Mouse (Mus musculus): ENCODE measurements around the gene Kcne4. TPM values are rescaled to one million over a fixed set of nuclear protein-coding genes. Genes with fewer than 3 reads are reported as not detected.

Kcne4 gene
- polyA plus RNA-seq, 1 experiment from 2014 or later, result 0.44 TPM

- Histone ChIP-seq H3K9ac (ENCODE audit: low read depth, low read length) (no peak overlapping the region), H3K4me3 (ENCODE audit: low read depth, low read length) (no peak overlapping the region), H3K9me3 (ENCODE audit: control insufficient read depth, low read length) (no peaks in the 10 kb centered on the region), H3K27me3 (replicated peaks; ENCODE audit: control insufficient read depth, insufficient read depth, low read length) (no peaks in the 10 kb centered on the region), H3K36me3 (ENCODE audit: control insufficient read depth, insufficient read depth, low read length) (no peaks in the 10 kb centered on the region), H3K27ac (ENCODE audit: low read depth, low read length) (no peak overlapping the region), H3K4me1 (replicated peaks; ENCODE audit: control insufficient read depth, insufficient read depth, low read length) (no peaks in the 10 kb centered on the region), H3K4me2 (no peak overlapping the region)
- DNase-seq (ENCODE audit: low spot score) (no peak), ATAC-seq (replicated peaks; ENCODE audit: low FRiP score) (no peak)
- WGBS, result 80% methylated on average over 4 of the region's 4 CpGs
These were observed 48.3 kb downstream of the Kcne4 start for GRCm38 (mm10) chr1:78864799-78865346.

DNA sequence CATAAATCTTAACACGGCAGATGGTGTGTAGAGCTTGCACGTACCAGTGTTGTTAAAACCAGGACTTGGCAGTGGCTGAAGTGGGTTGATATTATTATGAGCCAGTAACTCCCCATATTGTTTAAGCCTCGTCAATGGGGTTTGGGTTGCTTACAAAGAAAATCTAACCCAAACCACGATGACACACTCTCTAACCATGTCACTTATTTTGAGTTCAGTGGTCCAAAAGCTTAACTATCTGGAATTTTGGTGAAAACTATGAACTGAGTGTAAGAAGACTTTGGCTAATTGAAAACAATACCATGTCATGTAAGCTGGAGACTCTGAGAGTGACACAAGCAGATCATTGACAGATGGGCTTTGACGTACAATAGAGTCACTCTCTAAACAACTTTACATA is 49.4 kb downstream of the Kcne4 start:
- H3K4me1 ChIP-seq (replicated peaks; ENCODE audit: control insufficient read depth, insufficient read depth, low read length), result no peaks in the 10 kb centered on the region
- H3K27ac ChIP-seq (ENCODE audit: low read depth, low read length), result no peak overlapping the region
- H3K27me3 ChIP-seq (replicated peaks; ENCODE audit: control insufficient read depth, insufficient read depth, low read length), result no peaks in the 10 kb centered on the region
- no peak overlapping the region for H3K4me2 ChIP-seq
- H3K36me3 ChIP-seq (ENCODE audit: control insufficient read depth, insufficient read depth, low read length), result no peaks in the 10 kb centered on the region
- no peak for DNase-seq (ENCODE audit: low spot score)
- WGBS, result 87% methylated on average over 5 of the region's 5 CpGs
- no peak overlapping the region for H3K9ac ChIP-seq (ENCODE audit: low read depth, low read length)
- no peak for ATAC-seq (replicated peaks; ENCODE audit: low FRiP score)
- H3K9me3 ChIP-seq (ENCODE audit: control insufficient read depth, low read length), result no peaks in the 10 kb centered on the region
- H3K4me3 ChIP-seq (ENCODE audit: low read depth, low read length), result no peak overlapping the region

DNA sequence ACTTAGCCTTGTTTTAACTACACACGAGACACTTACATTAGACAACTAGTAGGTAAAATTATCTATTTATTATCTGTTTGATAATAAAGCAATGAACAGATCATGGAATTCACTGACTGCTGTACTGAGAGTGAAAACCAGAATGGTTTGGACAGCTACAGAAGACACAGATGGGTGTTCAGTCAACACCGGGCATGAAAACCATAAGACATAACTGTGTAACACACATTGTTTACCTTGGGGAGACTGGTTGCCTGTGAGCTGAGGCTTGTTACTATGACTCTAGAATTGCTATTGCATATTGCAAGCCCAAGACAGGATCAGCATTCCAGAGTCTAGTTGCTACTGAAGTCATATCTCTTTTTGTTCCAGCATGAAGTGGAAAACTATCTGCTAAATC is 49.9 kb downstream of the Kcne4 start:
- no peak overlapping the region for H3K4me2 ChIP-seq
- WGBS, result 92% methylated on average over 2 of the region's 2 CpGs
- ATAC-seq (replicated peaks; ENCODE audit: low FRiP score) (no peak), DNase-seq (ENCODE audit: low spot score) (no peak)
- H3K27ac ChIP-seq (ENCODE audit: low read depth, low read length), result no peak overlapping the region
- no peaks in the 10 kb centered on the region for H3K4me1 ChIP-seq (replicated peaks; ENCODE audit: control insufficient read depth, insufficient read depth, low read length)
- no peak overlapping the region for H3K4me3 ChIP-seq (ENCODE audit: low read depth, low read length)
- H3K36me3 ChIP-seq (ENCODE audit: control insufficient read depth, insufficient read depth, low read length), result no peaks in the 10 kb centered on the region
- H3K27me3 ChIP-seq (replicated peaks; ENCODE audit: control insufficient read depth, insufficient read depth, low read length), result no peaks in the 10 kb centered on the region
- no peak overlapping the region for H3K9ac ChIP-seq (ENCODE audit: low read depth, low read length)
- no peaks in the 10 kb centered on the region for H3K9me3 ChIP-seq (ENCODE audit: control insufficient read depth, low read length)

Other genes starting within 250 kb of the Kcne4 start
- 45.3 and 54.7 TPM in 2 replicates for gene Acsl3, start 158.9 kb upstream of the Kcne4 start, polyA plus RNA-seq (2014; fragmentation: Nextera tagmentation; extraction: Ambion mirVana)
- gene Utp14b, start 158.7 kb upstream of the Kcne4 start, polyA plus RNA-seq (2014; fragmentation: Nextera tagmentation; extraction: Ambion mirVana), result 2.4 and 2.8 TPM in 2 replicates